ENCODE assay signal across 10 mouse cellular contexts in the genomic region with DNA sequence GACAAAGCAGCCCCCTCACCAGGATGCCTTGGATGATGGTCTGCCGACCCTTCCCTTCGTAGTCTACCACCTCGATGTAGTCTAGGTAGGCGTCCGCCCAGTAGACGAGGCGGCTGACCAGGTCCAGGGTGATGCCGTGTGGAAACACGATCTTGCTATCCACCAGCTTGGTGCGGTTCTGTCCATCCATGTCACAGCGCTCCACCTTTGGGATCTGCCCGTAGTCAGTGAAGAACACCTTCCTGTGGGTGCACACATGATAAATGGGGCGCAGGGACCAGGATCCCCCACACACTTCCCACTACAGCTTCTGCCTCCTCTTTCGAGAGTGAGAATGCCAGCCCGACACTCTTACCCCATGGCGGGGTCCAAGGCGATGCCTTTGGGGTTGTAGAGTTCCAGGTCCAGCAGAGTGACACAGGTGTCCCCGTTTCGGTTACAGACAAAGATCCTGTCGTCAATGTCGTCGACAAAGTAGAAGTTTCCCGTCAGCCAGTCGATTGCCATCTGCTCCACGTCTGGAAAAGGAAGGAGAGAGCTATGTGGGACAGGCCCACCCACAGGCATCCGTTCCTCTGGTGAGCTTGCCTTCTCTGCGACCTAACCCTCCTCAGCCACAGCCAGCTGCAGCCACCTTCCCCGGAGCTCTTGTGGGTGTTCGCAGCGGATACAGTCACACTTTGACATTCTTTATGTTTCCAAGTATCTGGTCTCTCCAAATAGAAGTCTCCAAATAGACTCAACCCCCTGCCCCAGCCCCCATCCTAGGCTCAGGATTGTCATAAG. TPM values are rescaled to one million over a fixed set of nuclear protein-coding genes. Genes with fewer than 3 reads are reported as not detected.
DNase-seq lines count a peak whose midpoint lies in the region; ATAC-seq and TF ChIP-seq lines count a peak whose summit lies in the region.
"Had no signal": no experiment of that assay in that cellular context is flagged by ENCODE, and none has a peak within 500 bp of the region (broad histone marks: within the 10 kb centered on the region; RNA-seq: fewer than 3 reads in every experiment).

No protein-coding gene starts in this region.

- H3K4me2 ChIP-seq in stomach, embryonic 15.5 days = no peak overlapping the region
- H3K4me2 ChIP-seq: hindbrain, embryonic 14.5 days had no signal

- DNase-seq in cerebellum, adult 18-20 months = peak; percentile 11 to 21
- DNase-seq in cerebellum, adult 9-11 months = no peak
- DNase-seq in left cerebral cortex, adult 2 months (ENCODE audit: extremely low spot score in 1 of 2, low spot score in 2 of 2) = peak in 1 of 2 experiments; percentile 58
- no peak for DNase-seq in left cerebral cortex, postnatal 4 days
- no peak for DNase-seq in testis, postnatal 10 days (ENCODE audit: low spot score)

- no peak overlapping the region for H3K9ac ChIP-seq in stomach, embryonic 15.5 days
- H3K9ac ChIP-seq: hindbrain, embryonic 14.5 days had no signal

- no peak for TF ChIP-seq POLR2A in testis, adult 2 months (IDR thresholded peaks at IDR 0.05; ENCODE audit: control insufficient read depth, low read depth, low read length)

- whole genome bisulfite sequencing in stomach, embryonic 15.5 days = 72% methylated on average over 30 of the region's 30 CpGs

- ATAC-seq in stomach, embryonic 15.5 days (ENCODE audit: insufficient read depth, low FRiP score, low read depth) = no peak
- ATAC-seq in monocyte, adult 5-6 weeks (replicated peaks; ENCODE audit: insufficient number of reproducible peaks, low FRiP score, low TSS enrichment, poor library complexity, severe bottlenecking) = no peak

- H3K9me3 ChIP-seq in stomach, embryonic 15.5 days = no peaks in the 10 kb centered on the region
- H3K9me3 ChIP-seq: forebrain, embryonic 10.5 days had no signal

- no peaks in the 10 kb centered on the region for H3K27me3 ChIP-seq in testis, adult 2 months (ENCODE audit: control insufficient read depth, insufficient read depth, low read length)
- H3K27me3 ChIP-seq in stomach, embryonic 15.5 days (replicated peaks) = no peaks in the 10 kb centered on the region

- no peak for TF ChIP-seq CTCF in left cerebral cortex, adult 2 months (IDR thresholded peaks at IDR 0.05)
- no peak for TF ChIP-seq CTCF in testis, adult 2 months (IDR thresholded peaks at IDR 0.05; ENCODE audit: control insufficient read depth, insufficient read depth, insufficient replicate concordance, low read depth, low read length)

- no peak overlapping the region for H3K4me3 ChIP-seq in left cerebral cortex, adult 2 months
- no peak overlapping the region for H3K4me3 ChIP-seq in testis, adult 2 months (ENCODE audit: control insufficient read depth, low read depth, low read length)
- no peak overlapping the region for H3K4me3 ChIP-seq in stomach, embryonic 15.5 days (replicated peaks)
- H3K4me3 ChIP-seq: forebrain, embryonic 10.5 days had no signal

- peaks cover 7% of the 10 kb centered on the region for H3K4me1 ChIP-seq in testis, adult 2 months (ENCODE audit: control insufficient read depth, insufficient read depth, low read length)
- H3K4me1 ChIP-seq in stomach, embryonic 15.5 days = peaks cover 78% of the 10 kb centered on the region

- intact Hi-C loops in left cerebral cortex, adult 2 months (cut with DNase I) = no loop called here
- intact Hi-C loops in left cerebral cortex, postnatal 4 days (cut with DNase I) = no loop called here

- peak overlapping the region; percentile 87 for H3K27ac ChIP-seq in left cerebral cortex, adult 2 months
- peak overlapping the region; percentile 68 for H3K27ac ChIP-seq in testis, adult 2 months (ENCODE audit: control insufficient read depth, insufficient read depth, low read depth, low read length)
- peak overlapping the region; percentile 76 for H3K27ac ChIP-seq in stomach, embryonic 15.5 days
- H3K27ac ChIP-seq: forebrain, embryonic 10.5 days; hindbrain, embryonic 14.5 days had no signal

- H3K36me3 ChIP-seq in testis, adult 2 months (ENCODE audit: control insufficient read depth, insufficient read depth, low read length) = no peaks in the 10 kb centered on the region
- peaks cover 34% of the 10 kb centered on the region for H3K36me3 ChIP-seq in stomach, embryonic 15.5 days

RNA-seq across cellular contexts. Expression of gene Lrp1, which starts 25.8 kb away (rescaled TPM):
- total RNA-seq in left cerebral cortex, adult 2 months (2021) = 100 to 1,000 TPM; 341 to 357 TPM
- total RNA-seq in left cerebral cortex, postnatal 4 days (2021) = 100 to 1,000 TPM; 286 to 296 TPM
- polyA plus RNA-seq in testis, adult 2 months (2012; rRNA removed) = 20.8 and 25.9 TPM in 2 replicates
- 77.0 and 87.0 TPM in 2 replicates for polyA plus RNA-seq in stomach, embryonic 15.5 days (2015; fragmentation: Nextera tagmentation; extraction: Ambion mirVana)
- total RNA-seq in monocyte, adult 5-6 weeks (2017) = 147 to 219 TPM (median 171 TPM) in 3 replicates

RNA-seq across cellular contexts. Expression of gene Stat6, which starts 47.7 kb away (rescaled TPM):
- total RNA-seq in left cerebral cortex, adult 2 months (2021) = 10 to 100 TPM; 11.4 to 12.9 TPM
- 1 to 10 TPM; 6.0 to 6.1 TPM for total RNA-seq in left cerebral cortex, postnatal 4 days (2021)
- polyA plus RNA-seq in testis, adult 2 months (2012; rRNA removed) = 3.9 and 5.9 TPM in 2 replicates
- polyA plus RNA-seq in stomach, embryonic 15.5 days (2015; fragmentation: Nextera tagmentation; extraction: Ambion mirVana) = 35.0 and 37.1 TPM in 2 replicates
- total RNA-seq in monocyte, adult 5-6 weeks (2017) = 171 to 211 TPM (median 204 TPM) in 3 replicates

Comparison
In these comparisons a context has a peak if more than half of its experiments do, and no peak if none do; other contexts are left out.
1. DNase-seq: peak in cerebellum, adult 18-20 months (2 of 2); none in cerebellum, adult 9-11 months (single experiment), left cerebral cortex, postnatal 4 days (single experiment) and testis, postnatal 10 days (single experiment).
2. RNA of gene Stat6, which starts 47.7 kb away (total RNA-seq): 171 to 211 TPM in monocyte, adult 5-6 weeks; 11.4 to 12.9 TPM in left cerebral cortex, adult 2 months and 6.0 to 6.1 TPM in left cerebral cortex, postnatal 4 days; every median in the first group is over 10 times any median in the second.
3. Peak in every context shown above with its lines, with median percentiles within 50 percentile points of each other: H3K27ac ChIP-seq.